Mouse (Mus musculus) testis, adult 2 months (tissue): ENCODE data around the gene Inpp4b.
"Not testable (repeated sequence)": the region's sequence is repeated elsewhere in the genome, so short reads cannot be mapped to it uniquely, and the experiment has no call there.

ENCODE experiments used
- CTCF ChIP-seq: fragments of 200-500 bp; IDR thresholded peaks from 2 replicates; pipeline ENCODE4 v1.5.1; 2012; ENCODE audit warnings: low read depth, mild to moderate bottlenecking, inconsistent platforms, low read length, moderate library complexity; ENCODE audit not compliant: control insufficient read depth, insufficient read depth, insufficient replicate concordance
- POLR2A ChIP-seq: fragments of 200-500 bp; IDR thresholded peaks from 2 replicates; pipeline ENCODE4 v1.6.1; 2012; ENCODE audit warnings: low read depth, mild to moderate bottlenecking, inconsistent platforms, low read length, moderate library complexity; ENCODE audit not compliant: control insufficient read depth

- not testable (repeated sequence) for TF ChIP-seq POLR2A, CTCF
Observed at GRCm38 (mm10) chr8:82086631-82087030, 744.3 kb downstream of the Inpp4b start.
